Mouse (Mus musculus): ENCODE results near the gene Cpne1.
"Not testable (repeated sequence)": the region's sequence is repeated elsewhere in the genome, so short reads cannot be mapped to it uniquely, and the experiment has no call there.

- TF ChIP-seq CTCF, EP300 (IDR thresholded peaks at IDR 0.05): not testable (repeated sequence)
These were observed 287 bp upstream of the Cpne1 start for GRCm38 (mm10) chr2:156112080-156112423.

Data from lung, postnatal 0 days (tissue).